Mouse (Mus musculus) heart, adult 10 weeks (tissue): ENCODE results near the gene Csrp2. TPM values are rescaled to one million over a fixed set of nuclear protein-coding genes. Genes with fewer than 3 reads are reported as not detected.

ENCODE experiments used
- polyA plus RNA-seq: library from polyadenylated mRNA; stranded (reverse); fragments of 350-450 nt; fragmentation: Illumina TruSeq; extraction: RNeasy Lipid Tissue Mini Kit (QIAGEN cat#74804); gene quantifications from one replicate; pipeline ENCODE4 v1.2.3, GENCODE M21; 2014; ENCODE audit warnings: low read depth, low replicate concordance

The Csrp2 gene
- 91.6 TPM for polyA plus RNA-seq

DNA sequence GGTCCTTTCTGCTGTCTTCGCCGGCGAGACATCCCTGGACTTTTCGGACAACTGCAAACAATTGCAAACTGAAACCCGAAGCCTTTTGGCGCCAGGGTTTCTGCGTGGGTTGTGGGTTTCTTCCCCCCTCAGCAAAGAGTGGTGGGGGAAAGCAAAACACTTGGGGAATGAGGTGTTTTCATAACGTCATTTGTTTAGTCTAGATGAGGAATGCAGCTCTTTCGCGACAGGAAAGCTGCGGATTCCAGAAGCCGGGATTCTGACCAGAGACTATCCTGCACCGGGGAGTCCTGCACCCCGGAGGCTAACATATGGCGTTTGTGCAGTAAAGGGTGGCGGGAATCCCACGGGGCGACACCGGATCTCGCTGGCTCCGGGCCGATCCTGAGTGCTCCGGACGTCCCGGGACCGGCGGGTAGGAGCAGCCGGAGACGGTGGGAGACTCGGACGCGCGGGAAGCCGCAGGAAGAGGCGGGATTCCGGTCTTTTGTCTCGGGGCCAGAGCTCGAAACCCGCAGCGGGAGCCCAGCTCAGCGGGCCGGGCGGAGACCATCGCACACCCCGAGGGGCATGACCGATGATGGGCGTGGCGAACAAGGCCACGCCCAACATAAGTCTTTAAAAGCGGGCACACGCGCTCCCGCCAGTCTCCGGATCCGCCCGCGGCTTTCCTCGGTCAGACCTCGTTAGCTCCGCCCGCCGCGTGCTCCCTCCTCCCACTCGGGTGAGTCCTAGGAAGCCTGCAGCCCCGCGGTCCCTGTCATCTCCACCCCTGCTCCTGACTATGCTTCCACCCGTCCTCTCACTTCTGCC, at the start of gene Csrp2:
Gene Csrp2 (plus strand): TSS at position 259 of the 813 bp plus-strand sequence.

Other genes with a start within 250 kb of the Csrp2 start
- gene E2f7, start 174.3 kb upstream of the Csrp2 start, polyA plus RNA-seq, result 0.52 TPM
- 18.8 TPM for gene Zdhhc17, start 90.4 kb downstream of the Csrp2 start, polyA plus RNA-seq
- 38.3 TPM for gene Osbpl8, start 245.0 kb downstream of the Csrp2 start, polyA plus RNA-seq